Mouse (Mus musculus) myocyte (in vitro differentiated cells): ENCODE measurements at regions not wholly inside any gene's neighbourhood (a gene's known extent, or its start where the extent isn't known, plus 50 kb on each side); places are given as distances from the start of the nearest gene placed in this dataset.

Experiments
- E2F4 ChIP-seq: IDR thresholded peaks from one replicate; pipeline ENCODE4 v1.6.1; 2011; ENCODE audit warnings: mild to moderate bottlenecking, control low read depth, moderate library complexity; ENCODE audit not compliant: insufficient read depth
- MAX ChIP-seq: IDR thresholded peaks from one replicate; pipeline ENCODE4 v1.6.1; 2011; ENCODE audit warnings: low read depth, mild to moderate bottlenecking, control low read depth
- POLR2A ChIP-seq: IDR thresholded peaks from one replicate; pipeline ENCODE4 v1.6.1; 2011; ENCODE audit warnings: low read depth, mild to moderate bottlenecking, control low read depth, moderate library complexity; ENCODE audit not compliant: insufficient read length
- SRF ChIP-seq: IDR thresholded peaks from one replicate; pipeline ENCODE4 v1.6.1; 2011; ENCODE audit warnings: low read depth; ENCODE audit not compliant: control insufficient read depth, insufficient read length

DNA sequence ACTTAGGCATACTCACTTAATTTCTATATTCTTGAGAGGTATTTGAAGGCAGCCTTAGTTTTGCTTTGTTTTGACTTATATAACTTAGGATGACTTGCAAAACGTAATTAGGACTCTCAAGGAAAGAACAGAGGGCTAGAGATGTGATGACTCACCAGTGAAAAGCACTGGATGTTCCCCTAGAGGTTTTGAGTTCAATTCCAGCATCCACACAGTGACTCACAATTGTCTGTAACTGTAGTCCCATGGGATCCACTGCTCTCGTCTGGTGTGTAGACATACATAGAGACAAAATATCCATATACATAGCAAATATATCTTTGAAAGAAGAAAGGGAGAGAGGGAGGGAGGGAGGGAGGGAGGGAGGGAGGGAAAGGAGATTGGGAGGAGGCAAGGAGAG lies 282.7 kb upstream of the 4930452B06Rik start:
- TF ChIP-seq POLR2A, result no peak
- TF ChIP-seq SRF, result no peak
- TF ChIP-seq MAX, result no peak
- no peak for TF ChIP-seq E2F4
